Mouse (Mus musculus): ENCODE measurements around the gene Sigirr. TPM values are rescaled to one million over a fixed set of nuclear protein-coding genes. Genes with fewer than 3 reads are reported as not detected.
A peak's percentile ranks its signal among the peaks of the same experiment; 100 is the strongest.

Sigirr gene
- total RNA-seq, 2 experiments from 2014 or later, result 2.9 to 3.7 TPM

GRCm38 (mm10) chr7:141061269-141061692 lies 39.1 kb downstream of the Sigirr start:
- no peak for DNase-seq (ENCODE audit: low spot score in 2 of 2)

- peak in 1 of 2 experiments; percentile 52 for DNase-seq (ENCODE audit: low spot score in 2 of 2)
Observed at GRCm38 (mm10) chr7:141060426-141061242, 39.7 kb downstream of the Sigirr start, which contains the start of gene B4galnt4. B4galnt4 (plus strand) TSS chr7:141061104.

GRCm38 (mm10) chr7:141059929-141060328 lies 40.4 kb downstream of the Sigirr start:
- DNase-seq (ENCODE audit: low spot score in 2 of 2), result no peak

GRCm38 (mm10) chr7:141058601-141059341 lies 41.6 kb downstream of the Sigirr start:
- DNase-seq (ENCODE audit: low spot score in 2 of 2), result no peak

GRCm38 (mm10) chr7:141057541-141057940 lies 42.8 kb downstream of the Sigirr start:
- DNase-seq (ENCODE audit: low spot score in 2 of 2), result no peak

GRCm38 (mm10) chr7:141056976-141057375 lies 43.4 kb downstream of the Sigirr start:
- no peak for DNase-seq (ENCODE audit: low spot score in 2 of 2)

- DNase-seq (ENCODE audit: low spot score in 2 of 2), result no peak
Observed at GRCm38 (mm10) chr7:141055785-141056184, 44.6 kb downstream of the Sigirr start.

- no peak for DNase-seq (ENCODE audit: low spot score in 2 of 2)
Observed at GRCm38 (mm10) chr7:141052421-141052820, 48.0 kb downstream of the Sigirr start.

- no peak for DNase-seq (ENCODE audit: low spot score in 2 of 2)
Observed at GRCm38 (mm10) chr7:141052016-141052415, 48.4 kb downstream of the Sigirr start.

GRCm38 (mm10) chr7:141051060-141051685 lies 49.2 kb downstream of the Sigirr start:
- DNase-seq (ENCODE audit: low spot score in 2 of 2), result no peak

GRCm38 (mm10) chr7:141049326-141049725 lies 51.0 kb downstream of the Sigirr start:
- DNase-seq (ENCODE audit: low spot score in 2 of 2), result no peak

- DNase-seq (ENCODE audit: low spot score in 2 of 2), result peak; percentile 88 to 93
Observed at GRCm38 (mm10) chr7:141048226-141049218, 51.9 kb downstream of the Sigirr start.

GRCm38 (mm10) chr7:141047581-141048225 lies 52.7 kb downstream of the Sigirr start:
- peak; percentile 53 to 80 for DNase-seq (ENCODE audit: low spot score in 2 of 2)

GRCm38 (mm10) chr7:141046931-141047580 lies 53.3 kb downstream of the Sigirr start:
- DNase-seq (ENCODE audit: low spot score in 2 of 2), result no peak

- DNase-seq (ENCODE audit: low spot score in 2 of 2), result no peak
Observed at GRCm38 (mm10) chr7:141042539-141042938, 57.8 kb downstream of the Sigirr start.

- peak; percentile 66 to 83 for DNase-seq (ENCODE audit: low spot score in 2 of 2)
Observed at GRCm38 (mm10) chr7:141041661-141042060, 58.7 kb downstream of the Sigirr start.

Measured in gastrocnemius, postnatal 4 days (tissue).